Mouse (Mus musculus) mammary gland, adult 2 months (tissue): ENCODE data around the gene Pik3r2. TPM values are rescaled to one million over a fixed set of nuclear protein-coding genes. Genes with fewer than 3 reads are reported as not detected.

Experiments
- polyA plus RNA-seq: library from polyadenylated mRNA; depleted of rRNA; stranded (reverse); fragments of >200 nt; gene quantifications from 2 replicates; pipeline ENCODE4 v1.2.3, GENCODE M21; 2012; ENCODE audit warnings: low replicate concordance; rRNA removed

Pik3r2 gene
- 149 and 256 TPM in 2 replicates for polyA plus RNA-seq

GRCm38 (mm10) chr8:70776496-70777444, at the start of gene Pik3r2:
Gene Pik3r2 (minus strand): TSS chr8:70776713.

GRCm38 (mm10) chr8:70808239-70808638, 31.7 kb upstream of the Pik3r2 start, which contains the start of gene Il12rb1:
Gene Il12rb1 (plus strand): TSS chr8:70808449.

GRCm38 (mm10) chr8:70804481-70805206, 28.1 kb upstream of the Pik3r2 start, which contains the start of gene Mast3:
Gene Mast3 (minus strand): TSS chr8:70805054.

GRCm38 (mm10) chr8:70760775-70761406, 15.6 kb downstream of the Pik3r2 start, which contains the start of gene Mpv17l2:
Gene Mpv17l2 (minus strand): TSS chr8:70760946.

GRCm38 (mm10) chr8:70754043-70754870, 22.3 kb downstream of the Pik3r2 start, which contains the start of gene Rab3a:
Gene Rab3a (plus strand): TSS chr8:70754679.

GRCm38 (mm10) chr8:70723486-70724210, 52.9 kb downstream of the Pik3r2 start, which contains the start of gene Pde4c:
Gene Pde4c (plus strand): TSS chr8:70723720.

GRCm38 (mm10) chr8:70718297-70718696, 58.2 kb downstream of the Pik3r2 start, which contains the start of gene Gm3336:
Gene Gm3336 (plus strand): TSS chr8:70718543.

Other genes starting within 250 kb of the Pik3r2 start
- 331 and 487 TPM in 2 replicates for gene Fkbp8, start 249.0 kb downstream of the Pik3r2 start, polyA plus RNA-seq
- 82.7 and 119 TPM in 2 replicates for gene Kxd1, start 248.8 kb downstream of the Pik3r2 start, polyA plus RNA-seq
- 29.0 and 40.3 TPM in 2 replicates for gene Ell, start 237.3 kb downstream of the Pik3r2 start, polyA plus RNA-seq
- gene Isyna1, start 182.3 kb downstream of the Pik3r2 start, polyA plus RNA-seq = 107 and 194 TPM in 2 replicates
- 143 and 413 TPM in 2 replicates for gene Ssbp4, start 167.8 kb downstream of the Pik3r2 start, polyA plus RNA-seq
- gene Lrrc25, start 160.6 kb downstream of the Pik3r2 start, polyA plus RNA-seq = 23.8 and 34.0 TPM in 2 replicates
- 1.3 and 4.8 TPM in 2 replicates for gene Gdf15, start 144.3 kb downstream of the Pik3r2 start, polyA plus RNA-seq
- gene Pgpep1, start 116.3 kb downstream of the Pik3r2 start, polyA plus RNA-seq = 36.5 and 50.6 TPM in 2 replicates
- gene Lsm4, start 103.5 kb downstream of the Pik3r2 start, polyA plus RNA-seq = 62.1 and 102 TPM in 2 replicates
- gene Jund, start 77.8 kb downstream of the Pik3r2 start, polyA plus RNA-seq = 185 and 938 TPM in 2 replicates
- gene Iqcn, start 73.3 kb downstream of the Pik3r2 start, polyA plus RNA-seq = 0.03 and 0.04 TPM in 2 replicates
- 0.20 and 0.50 TPM in 2 replicates for gene Gm3336, start 58.2 kb downstream of the Pik3r2 start, polyA plus RNA-seq
- 5.5 and 6.5 TPM in 2 replicates for gene Pde4c, start 53.0 kb downstream of the Pik3r2 start, polyA plus RNA-seq
- 32.7 and 43.5 TPM in 2 replicates for gene Rab3a, start 22.0 kb downstream of the Pik3r2 start, polyA plus RNA-seq
- 69.3 and 175 TPM in 2 replicates for gene Mpv17l2, start 15.8 kb downstream of the Pik3r2 start, polyA plus RNA-seq
- gene Mast3, start 28.3 kb upstream of the Pik3r2 start, polyA plus RNA-seq = 90.3 and 270 TPM in 2 replicates
- 2.4 and 4.3 TPM in 2 replicates for gene Il12rb1, start 31.7 kb upstream of the Pik3r2 start, polyA plus RNA-seq
- gene Arrdc2, start 63.0 kb upstream of the Pik3r2 start, polyA plus RNA-seq = 47.5 and 97.3 TPM in 2 replicates
- gene Kcnn1, start 86.5 kb upstream of the Pik3r2 start, polyA plus RNA-seq = 12.7 and 19.0 TPM in 2 replicates
- 38.1 and 57.1 TPM in 2 replicates for gene Ccdc124, start 97.2 kb upstream of the Pik3r2 start, polyA plus RNA-seq
- 118 and 221 TPM in 2 replicates for gene Slc5a5, start 116.0 kb upstream of the Pik3r2 start, polyA plus RNA-seq
- 5,038 and 8,367 TPM in 2 replicates for gene Rpl18a, start 120.7 kb upstream of the Pik3r2 start, polyA plus RNA-seq
- gene Map1s, start 129.2 kb upstream of the Pik3r2 start, polyA plus RNA-seq = 52.8 and 110 TPM in 2 replicates